Mouse (Mus musculus) neutrophil, adult 83 days (primary cell): ENCODE data around the gene Nr1h4. TPM values are rescaled to one million over a fixed set of nuclear protein-coding genes. Genes with fewer than 3 reads are reported as not detected.

Source experiments
- total RNA-seq, 2 experiments: library from RNA; stranded (reverse); gene quantifications; one replicate each; pipeline ENCODE4 v1.2.4; 2023

Nr1h4 gene
- not detected for total RNA-seq

GRCm38 (mm10) chr10:89532929-89533727, at the start of gene Nr1h4:
Gene Nr1h4 (minus strand): TSS chr10:89533585.

GRCm38 (mm10) chr10:89443623-89444151, 89.7 kb downstream of the Nr1h4 start, which contains the start of gene Gas2l3:
Gene Gas2l3 (minus strand): TSS chr10:89443967.

Other genes starting within 250 kb of the Nr1h4 start
- gene Ano4, start 188.8 kb downstream of the Nr1h4 start, total RNA-seq = not detected
- 10 to 100 TPM; 23.0 to 32.6 TPM for gene Gas2l3, start 89.6 kb downstream of the Nr1h4 start, total RNA-seq
- under 1 TPM in 1 of 2 experiments, not detected in 1; 0.11 TPM for gene Slc17a8, start 87.7 kb upstream of the Nr1h4 start, total RNA-seq
- gene Scyl2, start 152.7 kb upstream of the Nr1h4 start, total RNA-seq = 10 to 100 TPM; 43.3 to 46.2 TPM
- gene Actr6, start 198.7 kb upstream of the Nr1h4 start, total RNA-seq = 10 to 100 TPM; 16.2 to 19.0 TPM
- 10 to 100 TPM; 60.9 to 62.4 TPM for gene Uhrf1bp1l, start 211.4 kb upstream of the Nr1h4 start, total RNA-seq